Mouse (Mus musculus): ENCODE measurements around the gene Dnajb14. TPM values are rescaled to one million over a fixed set of nuclear protein-coding genes. Genes with fewer than 3 reads are reported as not detected.

Gene Dnajb14
- total and polyA plus RNA-seq, 2 experiments = 2.2 to 5.9 TPM

GRCm38 (mm10) chr3:137936541-137936940, 69.1 kb downstream of the Dnajb14 start:
- Histone ChIP-seq H3K4me1 (ENCODE audit: control insufficient read depth, insufficient read depth, low read length) (no peaks in the 10 kb centered on the region), H3K79me2 (ENCODE audit: control insufficient read depth, insufficient read depth, low read length) (no peaks in the 10 kb centered on the region), H3K4me3 (ENCODE audit: insufficient read depth, low read depth, low read length) (no peak overlapping the region), H3K36me3 (ENCODE audit: control insufficient read depth, insufficient read depth, low read length) (no peaks in the 10 kb centered on the region; the same call in 1 of the 2 replicates), H3K27ac (replicated peaks; ENCODE audit: insufficient read depth, low read depth, low read length) (no peak overlapping the region), H3K9ac (ENCODE audit: low read depth, low read length) (no peak overlapping the region), H3K27me3 (ENCODE audit: control insufficient read depth, insufficient read depth, low read length) (no peaks in the 10 kb centered on the region)
- WGBS = 67% methylated on average over 6 of the region's 6 CpGs
- no peak for TF ChIP-seq CTCF (IDR thresholded peaks at IDR 0.05; ENCODE audit: low read depth, low read length)
- TF ChIP-seq POLR2A (IDR thresholded peaks at IDR 0.05; ENCODE audit: extremely low read depth, insufficient read depth, low read length) = no peak
- no peak for DNase-seq (ENCODE audit: extremely low read depth, low read depth, low spot score)

DNA sequence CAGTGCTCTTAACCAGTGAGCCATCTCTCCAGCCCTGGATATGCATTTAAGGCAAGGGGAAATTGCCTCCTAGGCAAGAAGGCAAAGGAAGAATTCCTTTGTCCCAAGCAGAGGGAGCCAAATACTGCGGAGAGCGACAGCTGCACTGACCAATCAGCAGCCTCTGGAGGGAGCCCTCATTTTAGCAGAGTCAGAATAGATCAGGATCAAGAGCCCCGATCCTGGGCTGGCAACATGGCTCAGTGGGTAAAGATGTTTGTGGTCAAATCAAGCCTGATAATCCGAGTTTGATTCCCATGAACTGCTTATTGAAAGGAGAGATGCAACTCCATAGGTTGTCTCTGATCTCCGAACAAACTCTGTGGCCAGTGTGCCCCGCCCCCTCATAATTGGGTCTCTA, 71.1 kb downstream of the Dnajb14 start:
- H3K9ac ChIP-seq (ENCODE audit: low read depth, low read length) = no peak overlapping the region
- TF ChIP-seq POLR2A (IDR thresholded peaks at IDR 0.05; ENCODE audit: extremely low read depth, insufficient read depth, low read length) (no peak), CTCF (IDR thresholded peaks at IDR 0.05; ENCODE audit: low read depth, low read length) (peak; percentile 31; the same call in 1 of the 2 replicates)
- H3K27me3 ChIP-seq (ENCODE audit: control insufficient read depth, insufficient read depth, low read length) = no peaks in the 10 kb centered on the region
- no peak overlapping the region for H3K4me3 ChIP-seq (ENCODE audit: insufficient read depth, low read depth, low read length)
- no peak for DNase-seq (ENCODE audit: extremely low read depth, low read depth, low spot score)
- no peaks in the 10 kb centered on the region for H3K79me2 ChIP-seq (ENCODE audit: control insufficient read depth, insufficient read depth, low read length)
- H3K36me3 ChIP-seq (ENCODE audit: control insufficient read depth, insufficient read depth, low read length) = no peaks in the 10 kb centered on the region
- 50% methylated on average over 6 of the region's 6 CpGs for WGBS
- H3K27ac ChIP-seq (replicated peaks; ENCODE audit: insufficient read depth, low read depth, low read length) = no peak overlapping the region
- no peaks in the 10 kb centered on the region for H3K4me1 ChIP-seq (ENCODE audit: control insufficient read depth, insufficient read depth, low read length)

DNA sequence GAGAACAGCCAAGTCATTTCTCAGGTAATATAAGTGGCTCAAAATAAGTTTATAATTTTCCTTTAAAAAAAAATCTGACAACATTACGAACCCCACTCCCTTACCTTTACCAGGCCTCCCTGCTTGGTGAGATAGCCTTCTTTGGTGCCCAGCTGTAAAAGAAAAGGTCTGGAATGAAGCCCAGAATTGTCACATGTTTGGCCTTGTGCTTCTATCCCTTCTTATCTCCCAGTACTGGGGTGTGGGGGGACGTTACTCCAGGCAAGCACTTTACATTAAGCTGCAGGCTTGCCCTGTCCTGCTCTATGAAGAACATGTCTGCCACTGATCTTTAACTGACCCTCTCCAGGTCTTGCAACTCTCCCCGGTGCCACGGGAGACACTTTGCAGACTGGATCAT, 73.3 kb downstream of the Dnajb14 start:
- Histone ChIP-seq H3K4me1 (ENCODE audit: control insufficient read depth, insufficient read depth, low read length) (peaks cover 1% of the 10 kb centered on the region; the same call in 1 of the 2 replicates), H3K79me2 (ENCODE audit: control insufficient read depth, insufficient read depth, low read length) (no peaks in the 10 kb centered on the region), H3K36me3 (ENCODE audit: control insufficient read depth, insufficient read depth, low read length) (no peaks in the 10 kb centered on the region), H3K4me3 (ENCODE audit: insufficient read depth, low read depth, low read length) (no peak overlapping the region), H3K27ac (replicated peaks; ENCODE audit: insufficient read depth, low read depth, low read length) (no peak overlapping the region), H3K9ac (ENCODE audit: low read depth, low read length) (no peak overlapping the region), H3K27me3 (ENCODE audit: control insufficient read depth, insufficient read depth, low read length) (no peaks in the 10 kb centered on the region)
- DNase-seq (ENCODE audit: extremely low read depth, low read depth, low spot score) = no peak
- no peak for TF ChIP-seq POLR2A (IDR thresholded peaks at IDR 0.05; ENCODE audit: extremely low read depth, insufficient read depth, low read length)
- no peak for TF ChIP-seq CTCF (IDR thresholded peaks at IDR 0.05; ENCODE audit: low read depth, low read length)
- WGBS = 50% methylated on average over 4 of the region's 4 CpGs

- Histone ChIP-seq H3K9ac (ENCODE audit: low read depth, low read length) (no peak overlapping the region), H3K4me3 (ENCODE audit: insufficient read depth, low read depth, low read length) (no peak overlapping the region), H3K27ac (replicated peaks; ENCODE audit: insufficient read depth, low read depth, low read length) (no peak overlapping the region), H3K4me1 (ENCODE audit: control insufficient read depth, insufficient read depth, low read length) (peaks cover 1% of the 10 kb centered on the region; the same call in 1 of the 2 replicates), H3K79me2 (ENCODE audit: control insufficient read depth, insufficient read depth, low read length) (no peaks in the 10 kb centered on the region), H3K36me3 (ENCODE audit: control insufficient read depth, insufficient read depth, low read length) (no peaks in the 10 kb centered on the region), H3K27me3 (ENCODE audit: control insufficient read depth, insufficient read depth, low read length) (no peaks in the 10 kb centered on the region)
- DNase-seq (ENCODE audit: extremely low read depth, low read depth, low spot score) = no peak
- no peak for TF ChIP-seq POLR2A (IDR thresholded peaks at IDR 0.05; ENCODE audit: extremely low read depth, insufficient read depth, low read length)
- TF ChIP-seq CTCF (IDR thresholded peaks at IDR 0.05; ENCODE audit: low read depth, low read length) = no peak
Measured at GRCm38 (mm10) chr3:137941555-137941954, 74.1 kb downstream of the Dnajb14 start.

DNA sequence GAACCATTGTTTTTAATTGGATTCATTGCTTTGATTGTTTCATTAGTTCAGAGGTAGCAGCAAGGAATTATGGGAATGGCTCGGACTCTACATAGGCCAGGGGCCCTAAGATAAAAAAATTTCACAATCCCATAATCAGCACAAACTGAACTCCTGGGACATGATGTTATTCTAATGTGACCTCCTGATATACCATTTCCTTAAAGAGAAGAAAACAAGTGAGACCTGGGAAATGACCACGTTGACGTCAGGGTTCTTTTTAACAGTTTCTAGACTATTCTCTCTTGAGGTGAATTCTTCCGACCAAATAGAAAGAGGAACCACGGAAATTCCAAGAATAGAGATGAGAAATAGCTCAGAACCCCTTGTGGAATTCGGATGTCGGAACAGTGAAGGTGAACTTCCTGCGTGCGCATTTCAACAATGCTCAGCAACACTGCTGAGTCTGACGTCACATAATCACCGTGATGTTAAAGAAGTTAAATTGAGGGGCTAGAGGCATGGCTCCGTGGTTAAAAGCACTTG, 74.7 kb downstream of the Dnajb14 start:
- no peaks in the 10 kb centered on the region for H3K36me3 ChIP-seq (ENCODE audit: control insufficient read depth, insufficient read depth, low read length)
- no peaks in the 10 kb centered on the region for H3K27me3 ChIP-seq (ENCODE audit: control insufficient read depth, insufficient read depth, low read length)
- H3K9ac ChIP-seq (ENCODE audit: low read depth, low read length) = no peak overlapping the region
- no peaks in the 10 kb centered on the region for H3K79me2 ChIP-seq (ENCODE audit: control insufficient read depth, insufficient read depth, low read length)
- TF ChIP-seq CTCF (IDR thresholded peaks at IDR 0.05; ENCODE audit: low read depth, low read length) (no peak), POLR2A (IDR thresholded peaks at IDR 0.05; ENCODE audit: extremely low read depth, insufficient read depth, low read length) (no peak)
- 82% methylated on average over 12 of the region's 12 CpGs for WGBS
- no peak overlapping the region; the same call in 1 of the 2 replicates for H3K27ac ChIP-seq (replicated peaks; ENCODE audit: insufficient read depth, low read depth, low read length)
- DNase-seq (ENCODE audit: extremely low read depth, low read depth, low spot score) = no peak
- peaks cover 1% of the 10 kb centered on the region; the same call in 1 of the 2 replicates for H3K4me1 ChIP-seq (ENCODE audit: control insufficient read depth, insufficient read depth, low read length)
- no peak overlapping the region for H3K4me3 ChIP-seq (ENCODE audit: insufficient read depth, low read depth, low read length)

DNA sequence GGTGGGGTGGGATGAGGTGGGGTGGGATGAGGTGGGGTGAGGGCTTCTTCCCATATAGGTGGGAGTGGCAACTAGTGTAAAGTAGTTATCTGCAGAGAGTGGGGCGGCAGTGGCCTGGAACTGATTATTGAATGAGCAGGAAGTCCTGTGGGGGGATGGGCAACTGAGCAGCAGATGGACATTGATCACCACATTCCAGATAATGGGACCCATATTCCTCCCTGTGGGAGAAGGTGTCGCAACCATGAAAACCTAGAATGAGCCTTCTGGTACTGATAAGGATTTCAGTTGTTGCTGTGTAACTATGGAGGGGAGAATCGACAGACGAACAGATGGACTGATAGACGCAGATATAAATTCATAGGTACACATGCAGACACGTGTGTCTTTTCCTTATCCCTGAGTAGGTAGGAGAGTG, 76.3 kb downstream of the Dnajb14 start:
- H3K9ac ChIP-seq (ENCODE audit: low read depth, low read length) = no peak overlapping the region
- no peaks in the 10 kb centered on the region for H3K36me3 ChIP-seq (ENCODE audit: control insufficient read depth, insufficient read depth, low read length)
- H3K4me1 ChIP-seq (ENCODE audit: control insufficient read depth, insufficient read depth, low read length) = peaks cover 1% of the 10 kb centered on the region; the same call in 1 of the 2 replicates
- TF ChIP-seq CTCF (IDR thresholded peaks at IDR 0.05; ENCODE audit: low read depth, low read length) = no peak
- no peaks in the 10 kb centered on the region for H3K27me3 ChIP-seq (ENCODE audit: control insufficient read depth, insufficient read depth, low read length)
- WGBS = 24% methylated on average over 6 of the region's 6 CpGs
- no peaks in the 10 kb centered on the region for H3K79me2 ChIP-seq (ENCODE audit: control insufficient read depth, insufficient read depth, low read length)
- no peak overlapping the region for H3K4me3 ChIP-seq (ENCODE audit: insufficient read depth, low read depth, low read length)
- peak; percentile 19 for DNase-seq (ENCODE audit: extremely low read depth, low read depth, low spot score)
- H3K27ac ChIP-seq (replicated peaks; ENCODE audit: insufficient read depth, low read depth, low read length) = no peak overlapping the region

Data from liver, adult 2 months (tissue).